Mouse (Mus musculus) G1E (cell line): ENCODE results near the gene Apbb2. TPM values are rescaled to one million over a fixed set of nuclear protein-coding genes. Genes with fewer than 3 reads are reported as not detected.

Experiments
- ATAC-seq: 2 replicates; pipeline ENCODE4 v1.8.0; 2016; ENCODE audit warnings: mild to moderate bottlenecking; ENCODE audit not compliant: insufficient number of reproducible peaks, poor library complexity, low FRiP score, severe bottlenecking; ENCODE audit errors: extremely low read depth
- DNase-seq: peaks from one replicate; pipeline ENCODE4 v3.0.0; 2012; ENCODE audit warnings: low spot score
- H3K27me3 ChIP-seq: 2 replicates; pipeline ENCODE4 v1.6.1; 2012; ENCODE audit warnings: mild to moderate bottlenecking, low read length, inconsistent platforms; ENCODE audit not compliant: insufficient read depth
- H3K36me3 ChIP-seq: replicated peaks from 2 replicates; pipeline ENCODE3; 2012; ENCODE audit warnings: mild to moderate bottlenecking, inconsistent platforms
- H3K4me1 ChIP-seq: 2 replicates; pipeline ENCODE4 v1.6.1; 2012; ENCODE audit warnings: low read depth, low read length, inconsistent platforms, mixed read lengths; ENCODE audit not compliant: insufficient read depth
- H3K4me3 ChIP-seq: 2 replicates; pipeline ENCODE4 v1.5.1; 2012; ENCODE audit warnings: low read depth, mild to moderate bottlenecking, inconsistent platforms, low read length, moderate library complexity, mixed read lengths
- H3K9me3 ChIP-seq: replicated peaks from 2 replicates; pipeline ENCODE4 v1.6.1; 2012; ENCODE audit warnings: inconsistent platforms
- CTCF ChIP-seq: IDR thresholded peaks from 2 replicates; pipeline ENCODE4 v1.5.1; 2012; ENCODE audit warnings: low read depth, low read length, inconsistent platforms, mixed read lengths
- GATA1 ChIP-seq: IDR thresholded peaks from 2 replicates; pipeline ENCODE4 v1.6.1; 2012; ENCODE audit warnings: borderline replicate concordance, low read length, inconsistent platforms, mixed read lengths
- GATA2 ChIP-seq: IDR thresholded peaks from 2 replicates; pipeline ENCODE4 v1.6.1; 2012; ENCODE audit warnings: low read depth, low read length, inconsistent platforms, borderline replicate concordance
- POLR2AphosphoS5 ChIP-seq: IDR thresholded peaks from 2 replicates; pipeline ENCODE4 v1.6.1; 2012; ENCODE audit warnings: low read depth, low read length, inconsistent platforms; ENCODE audit not compliant: insufficient replicate concordance
- TAL1 ChIP-seq: conservative IDR thresholded peaks from 2 replicates; pipeline ENCODE4 v1.6.1; 2012; ENCODE audit warnings: low read depth, low read length, inconsistent platforms, mixed read lengths
- polyA plus RNA-seq: library from polyadenylated mRNA; stranded (reverse); fragments of >175 nt; gene quantifications from 2 replicates; pipeline ENCODE4 v1.2.3, GENCODE M21; 2012
- total RNA-seq, 2 experiments: library from RNA; stranded (forward) in 1 of 2; stranded (reverse) in 1 of 2; fragments of 200-1000 nt in 1 of 2; fragments of >200 nt in 1 of 2; fragmentation: Nextera tagmentation in 1 of 2; gene quantifications; 2 replicates each; pipeline ENCODE4 v1.2.3; 2014 to 2017

The Apbb2 gene
- total and polyA plus RNA-seq, 3 experiments = 0.16 TPM; not detected in 2

DNA sequence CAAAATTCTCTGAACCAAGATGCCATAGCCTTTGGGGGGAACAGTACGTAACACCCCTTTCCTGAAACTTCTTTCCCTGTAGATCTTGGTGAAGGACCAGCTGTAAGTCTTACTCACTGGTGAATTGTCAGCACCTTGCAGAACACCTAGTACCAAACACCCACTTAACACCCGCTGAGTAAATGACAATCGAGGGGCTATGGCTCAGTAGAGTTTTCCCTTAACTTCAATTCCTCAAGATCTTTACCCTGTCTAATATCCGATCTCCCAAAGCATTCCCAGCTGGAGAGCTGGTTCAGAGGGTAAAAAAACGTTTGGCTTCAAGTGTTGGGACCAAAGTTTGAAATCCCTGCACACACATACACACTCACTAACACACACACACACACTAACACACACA, 109.4 kb downstream of the Apbb2 start:
- DNase-seq (no peak), ATAC-seq (no peak)
- no peak for TF ChIP-seq CTCF
- no peak for TF ChIP-seq POLR2AphosphoS5
- no peak for TF ChIP-seq GATA1
- no peak for TF ChIP-seq TAL1
- TF ChIP-seq GATA2 = no peak
- H3K4me3 ChIP-seq = no peak overlapping the region
- H3K9me3 ChIP-seq = peaks cover 53% of the 10 kb centered on the region
- H3K36me3 ChIP-seq = no peaks in the 10 kb centered on the region
- no peaks in the 10 kb centered on the region for H3K4me1 ChIP-seq
- H3K27me3 ChIP-seq = no peaks in the 10 kb centered on the region

- Histone ChIP-seq H3K36me3 (no peaks in the 10 kb centered on the region), H3K4me3 (no peak overlapping the region), H3K27me3 (no peaks in the 10 kb centered on the region), H3K4me1 (no peaks in the 10 kb centered on the region), H3K9me3 (peaks cover 48% of the 10 kb centered on the region)
- DNase-seq (no peak), ATAC-seq (no peak)
- TF ChIP-seq TAL1 (no peak), GATA1 (no peak), CTCF (no peak), GATA2 (no peak), POLR2AphosphoS5 (no peak)
Measured at GRCm38 (mm10) chr5:66505578-66505977, 113.0 kb downstream of the Apbb2 start.

DNA sequence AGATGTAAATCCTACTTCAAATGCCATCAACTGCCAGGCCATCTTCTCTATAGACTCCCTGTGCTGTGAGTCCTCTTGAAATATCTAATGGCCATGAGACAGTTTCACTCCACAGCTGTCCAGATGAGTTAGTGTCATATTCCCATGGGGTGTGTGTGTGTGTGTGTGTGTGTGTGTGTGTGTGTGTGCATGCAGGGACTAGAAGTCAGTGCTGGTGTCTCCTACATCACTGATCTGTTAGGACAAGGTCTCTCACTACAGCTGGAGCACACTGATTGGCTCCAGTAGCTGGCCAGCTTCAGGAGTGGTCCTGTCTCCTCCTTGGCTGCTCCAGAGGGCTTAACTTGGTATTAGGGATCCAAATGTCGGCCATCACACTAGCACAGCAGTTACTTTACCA, 113.5 kb downstream of the Apbb2 start:
- Histone ChIP-seq H3K27me3 (no peaks in the 10 kb centered on the region), H3K9me3 (peaks cover 44% of the 10 kb centered on the region), H3K4me3 (no peak overlapping the region), H3K4me1 (no peaks in the 10 kb centered on the region), H3K36me3 (no peaks in the 10 kb centered on the region)
- DNase-seq = no peak
- TF ChIP-seq GATA2 (no peak), CTCF (no peak), POLR2AphosphoS5 (no peak), GATA1 (no peak), TAL1 (no peak)
- ATAC-seq = no peak

- H3K27me3 ChIP-seq = no peaks in the 10 kb centered on the region
- DNase-seq (no peak), ATAC-seq (no peak)
- no peaks in the 10 kb centered on the region for H3K36me3 ChIP-seq
- H3K9me3 ChIP-seq = peaks cover 42% of the 10 kb centered on the region
- TF ChIP-seq GATA2 (no peak), GATA1 (no peak), CTCF (no peak), POLR2AphosphoS5 (no peak), TAL1 (no peak)
- no peak overlapping the region for H3K4me3 ChIP-seq
- H3K4me1 ChIP-seq = no peaks in the 10 kb centered on the region
Measured at GRCm38 (mm10) chr5:66504434-66504747, 114.2 kb downstream of the Apbb2 start.

DNA sequence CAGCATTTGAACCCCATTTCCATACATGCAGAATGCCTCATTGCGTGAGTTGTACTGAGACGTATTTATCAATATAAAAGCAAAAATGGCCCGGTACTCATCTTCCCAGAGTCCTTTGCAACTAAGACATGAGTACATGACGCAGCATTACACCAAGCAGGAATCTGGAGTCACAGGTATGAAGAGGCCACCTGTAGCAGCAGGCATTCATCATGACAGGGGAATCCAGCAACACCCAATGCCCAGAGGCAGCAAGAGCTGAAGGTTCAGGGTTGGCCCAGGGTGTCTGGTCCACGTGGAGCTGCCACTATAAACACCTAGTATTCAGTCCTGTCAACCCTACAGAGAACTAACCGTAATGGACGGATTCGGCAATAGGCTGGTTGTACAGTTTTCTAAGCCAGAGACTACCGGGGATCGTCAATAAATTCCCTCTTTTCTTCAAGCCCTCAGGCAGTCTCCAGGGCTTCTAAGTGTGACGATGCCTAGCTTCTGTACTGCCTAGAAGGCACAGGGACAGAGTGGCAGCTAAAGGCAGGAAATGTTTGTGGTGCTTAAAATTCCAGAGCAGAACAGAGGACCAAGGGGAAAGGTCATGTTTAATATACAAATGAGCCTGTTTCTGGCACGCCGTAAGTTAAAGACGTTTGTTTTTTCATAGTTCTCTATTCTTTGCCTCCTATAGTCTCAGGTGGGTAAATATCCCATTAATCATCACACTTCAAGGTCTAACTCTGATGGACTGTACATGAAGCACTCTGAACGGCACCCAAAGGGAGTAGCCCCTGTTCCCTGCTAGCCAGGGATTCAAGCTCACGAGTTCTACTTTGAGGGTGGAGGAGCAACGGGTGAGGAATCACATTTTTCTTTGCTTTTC, 114.8 kb downstream of the Apbb2 start:
- DNase-seq = no peak
- Histone ChIP-seq H3K9me3 (peaks cover 38% of the 10 kb centered on the region), H3K4me3 (no peak overlapping the region), H3K4me1 (no peaks in the 10 kb centered on the region), H3K36me3 (no peaks in the 10 kb centered on the region), H3K27me3 (no peaks in the 10 kb centered on the region)
- TF ChIP-seq POLR2AphosphoS5 (no peak), CTCF (no peak), GATA1 (no peak), GATA2 (no peak), TAL1 (no peak)
- ATAC-seq = no peak

GRCm38 (mm10) chr5:66503033-66503432, 115.6 kb downstream of the Apbb2 start:
- Histone ChIP-seq H3K4me3 (no peak overlapping the region), H3K27me3 (no peaks in the 10 kb centered on the region), H3K36me3 (no peaks in the 10 kb centered on the region), H3K4me1 (no peaks in the 10 kb centered on the region), H3K9me3 (peaks cover 30% of the 10 kb centered on the region)
- TF ChIP-seq CTCF = no peak
- no peak for TF ChIP-seq GATA1
- no peak for TF ChIP-seq POLR2AphosphoS5
- TF ChIP-seq TAL1 = no peak
- no peak for TF ChIP-seq GATA2
- DNase-seq (no peak), ATAC-seq (no peak)

DNA sequence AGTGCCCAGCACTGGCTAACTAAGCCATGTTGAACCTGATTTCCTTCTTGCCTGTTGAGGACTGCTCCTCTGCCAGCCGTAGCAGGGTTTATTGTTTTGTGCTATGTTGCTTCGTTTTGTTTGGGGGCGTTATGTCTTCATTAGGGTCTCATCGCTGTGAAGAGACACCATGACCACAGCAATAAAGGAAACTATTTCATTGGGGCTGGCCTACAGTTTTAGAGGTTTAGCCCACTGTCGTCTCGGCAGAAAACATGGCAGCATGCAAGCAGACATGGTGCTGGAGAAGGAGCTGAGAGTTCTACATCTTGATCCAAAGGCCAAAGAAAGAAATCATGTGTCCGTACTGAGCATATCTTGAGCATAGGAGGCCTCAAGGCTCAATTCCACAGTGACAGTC, 119.0 kb downstream of the Apbb2 start:
- DNase-seq (no peak), ATAC-seq (no peak)
- H3K4me1 ChIP-seq = no peaks in the 10 kb centered on the region
- TF ChIP-seq TAL1 = no peak
- no peak for TF ChIP-seq CTCF
- no peak for TF ChIP-seq GATA2
- no peak for TF ChIP-seq POLR2AphosphoS5
- no peak for TF ChIP-seq GATA1
- no peak overlapping the region for H3K4me3 ChIP-seq
- no peaks in the 10 kb centered on the region for H3K36me3 ChIP-seq
- H3K9me3 ChIP-seq = peaks cover 16% of the 10 kb centered on the region
- no peaks in the 10 kb centered on the region for H3K27me3 ChIP-seq
